Mouse (Mus musculus) adrenal gland, postnatal 10 days (tissue): ENCODE measurements at regions not wholly inside any gene's neighbourhood (a gene's known extent, or its start where the extent isn't known, plus 50 kb on each side); places are given as distances from the start of the nearest gene placed in this dataset.

Experiments used
- DNase-seq: peaks from one replicate; pipeline ENCODE4 v3.0.0; 2021; ENCODE audit warnings: mixed read lengths

DNA sequence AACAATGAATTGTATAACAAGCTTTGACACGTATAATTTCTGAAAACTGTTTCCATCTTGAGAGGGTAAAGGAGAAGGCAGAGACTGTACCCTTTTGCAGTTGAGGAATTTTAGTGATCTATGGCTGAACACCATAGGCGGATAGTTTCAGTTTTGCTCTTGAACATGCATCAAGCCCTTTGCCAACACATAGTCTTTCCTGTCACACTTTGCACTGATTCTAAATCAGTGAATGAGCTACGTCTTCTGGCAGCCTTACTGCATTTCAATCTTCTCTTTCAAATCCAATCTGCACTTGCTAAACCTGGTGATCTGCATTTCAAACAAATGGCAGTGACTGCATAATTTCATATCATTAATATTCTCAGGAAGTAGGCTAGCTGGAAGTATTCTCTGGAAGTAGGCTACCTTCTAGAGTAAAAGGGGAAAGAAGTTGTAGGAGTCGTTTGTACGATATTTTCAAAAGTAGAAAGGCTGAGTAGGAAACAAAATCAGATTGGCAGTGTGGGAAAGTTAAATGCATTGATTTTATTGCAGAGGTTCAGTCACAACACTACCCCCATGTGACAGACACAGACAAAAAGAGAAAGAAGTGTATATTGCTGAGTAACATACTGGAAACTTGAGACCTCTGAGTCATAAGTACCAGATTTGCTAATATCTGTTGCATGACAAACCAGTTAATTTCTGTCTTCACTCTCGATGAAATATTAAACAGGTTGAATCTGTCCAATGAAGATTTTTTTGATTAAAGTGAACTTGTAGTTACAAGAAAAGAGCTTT lies 983.3 kb upstream of the Nr2f1 start:
- DNase-seq, result no peak

DNA sequence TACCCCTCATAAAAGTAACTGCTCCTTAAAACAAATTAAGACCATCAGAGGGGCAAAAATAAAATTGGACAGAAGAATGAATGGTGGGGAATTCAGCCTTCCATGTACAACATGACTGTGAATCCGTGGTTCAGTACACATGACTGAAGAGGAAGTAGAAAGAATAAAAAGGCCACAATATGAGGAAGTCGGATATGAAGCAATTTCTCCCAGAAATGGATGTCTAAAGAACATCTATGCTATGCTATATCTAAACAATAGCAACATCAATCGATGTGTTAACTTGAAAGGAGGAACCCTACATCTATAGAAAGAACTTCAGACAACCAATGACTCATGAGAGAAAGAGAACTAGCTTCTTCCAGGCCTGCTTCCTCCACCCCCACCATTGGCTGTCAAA lies 959.2 kb upstream of the Nr2f1 start:
- no peak for DNase-seq

GRCm38 (mm10) chr13:79142903-79143302 lies 943.3 kb upstream of the Nr2f1 start:
- no peak for DNase-seq

DNA sequence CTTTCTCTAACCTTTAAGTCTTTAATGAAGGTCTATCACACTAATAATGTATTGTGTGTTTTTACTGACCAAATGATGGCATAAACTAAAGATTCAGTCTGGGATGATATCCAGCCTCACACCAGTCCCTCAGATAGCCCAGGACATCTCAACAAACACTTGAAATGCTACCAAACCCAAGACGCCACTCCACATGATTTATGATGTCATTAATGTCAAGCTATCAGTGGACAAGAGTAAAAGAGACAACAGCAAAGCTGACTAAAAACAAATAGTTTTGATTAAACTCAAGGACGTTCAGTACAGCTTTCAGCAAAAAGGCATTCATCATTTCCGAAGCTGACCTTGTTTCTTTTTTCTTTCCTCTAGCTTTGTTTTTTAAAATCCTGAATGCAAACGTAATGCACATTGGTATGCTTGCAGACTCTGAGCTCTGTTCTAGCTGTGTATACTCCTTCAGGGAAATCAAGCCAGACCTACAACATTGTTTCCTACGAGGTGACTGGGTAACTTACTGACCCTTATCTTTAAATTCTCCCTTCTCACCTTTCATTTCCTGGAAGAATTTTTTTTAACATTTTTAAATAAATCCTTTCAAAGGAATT lies 941.9 kb upstream of the Nr2f1 start:
- DNase-seq, result peak; percentile 20

DNA sequence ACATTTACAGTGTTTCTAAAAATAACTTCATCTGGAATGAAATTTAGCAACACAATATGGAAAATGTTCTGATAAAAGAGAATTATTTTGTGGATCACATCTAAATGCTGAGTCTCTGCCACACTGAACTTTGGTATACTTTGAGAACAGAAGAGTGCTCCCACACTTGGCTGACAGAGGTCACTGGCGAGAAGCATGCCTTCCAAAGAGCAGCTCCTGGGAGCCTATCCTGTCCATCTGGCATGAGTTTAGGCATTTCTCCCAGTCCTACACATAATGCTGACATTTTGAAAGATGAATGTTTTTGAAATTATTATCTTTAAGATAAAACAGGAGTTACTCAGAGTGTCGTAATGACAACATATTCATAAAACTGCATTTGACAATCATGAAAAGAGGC lies 939.2 kb upstream of the Nr2f1 start:
- DNase-seq, result peak; percentile 33

GRCm38 (mm10) chr13:79136726-79137125 lies 937.2 kb upstream of the Nr2f1 start:
- no peak for DNase-seq
